Mouse (Mus musculus) embryonic facial prominence, embryonic 14.5 days (tissue): ENCODE results near the gene Clnk. TPM values are rescaled to one million over a fixed set of nuclear protein-coding genes. Genes with fewer than 3 reads are reported as not detected.

Source experiments
- ATAC-seq: fragments of 200-750 bp; cut with Nextera tagmentation; 2 replicates; pipeline ENCODE4 v1.8.0; 2017; ENCODE audit warnings: low read depth, moderate number of reproducible peaks, moderate TSS enrichment
- DNase-seq: peaks from one replicate; pipeline ENCODE4 v3.0.0-alpha.2; 2015; ENCODE audit warnings: low spot score
- H3K27ac ChIP-seq: fragments of 300-500 bp; sonication (generic); replicated peaks from 2 replicates; pipeline ENCODE4 v1.5.1; 2014; ENCODE audit warnings: low read depth, mild to moderate bottlenecking, low read length, moderate library complexity
- H3K27me3 ChIP-seq: fragments of 300-500 bp; sonication (generic); replicated peaks from 2 replicates; pipeline ENCODE4 v1.6.1; 2014; ENCODE audit warnings: low read length; ENCODE audit not compliant: control insufficient read depth, insufficient read depth
- H3K36me3 ChIP-seq: fragments of 300-500 bp; sonication (generic); 2 replicates; pipeline ENCODE4 v1.6.1; 2014; ENCODE audit warnings: low read length, mixed read lengths; ENCODE audit not compliant: control insufficient read depth, insufficient read depth
- H3K4me1 ChIP-seq: fragments of 300-500 bp; sonication (generic); 2 replicates; pipeline ENCODE4 v1.6.1; 2014; ENCODE audit warnings: antibody characterized with exemption, low read length; ENCODE audit not compliant: control insufficient read depth, insufficient read depth
- H3K4me2 ChIP-seq: fragments of 300-500 bp; sonication (generic); 2 replicates; pipeline ENCODE4 v1.6.1; 2014; ENCODE audit warnings: low read depth, mild to moderate bottlenecking, low read length, moderate library complexity, mixed read lengths
- H3K4me3 ChIP-seq: fragments of 300-500 bp; sonication (generic); 2 replicates; pipeline ENCODE4 v1.5.1; 2014; ENCODE audit warnings: low read depth, mild to moderate bottlenecking, low read length
- H3K9ac ChIP-seq: fragments of 300-500 bp; sonication (generic); 2 replicates; pipeline ENCODE4 v1.6.1; 2014; ENCODE audit warnings: low read depth, mild to moderate bottlenecking, low read length, moderate library complexity, mixed read lengths
- H3K9me3 ChIP-seq: fragments of 300-500 bp; sonication (generic); 2 replicates; pipeline ENCODE4 v1.6.1; 2016; ENCODE audit warnings: low read length; ENCODE audit not compliant: control insufficient read depth
- WGBS: fragments of 180-500 bp; shearing (Covaris S2); extraction: QIAGEN DNeasy Blood & Tissue Kit; methylation state at CpG from one replicate; pipeline ENCODE4 v1.1.7; 2014; 5-methylcytosine and 5-hydroxymethylcytosine counted together
- polyA plus RNA-seq: library from polyadenylated mRNA; unstranded; fragments of >200 nt; fragmentation: Nextera tagmentation; extraction: Ambion mirVana; gene quantifications from 2 replicates; pipeline ENCODE4 v1.2.1, GENCODE M21; 2014

Clnk gene
- polyA plus RNA-seq, 1 experiment from 2014 or later: 0.17 TPM

DNA sequence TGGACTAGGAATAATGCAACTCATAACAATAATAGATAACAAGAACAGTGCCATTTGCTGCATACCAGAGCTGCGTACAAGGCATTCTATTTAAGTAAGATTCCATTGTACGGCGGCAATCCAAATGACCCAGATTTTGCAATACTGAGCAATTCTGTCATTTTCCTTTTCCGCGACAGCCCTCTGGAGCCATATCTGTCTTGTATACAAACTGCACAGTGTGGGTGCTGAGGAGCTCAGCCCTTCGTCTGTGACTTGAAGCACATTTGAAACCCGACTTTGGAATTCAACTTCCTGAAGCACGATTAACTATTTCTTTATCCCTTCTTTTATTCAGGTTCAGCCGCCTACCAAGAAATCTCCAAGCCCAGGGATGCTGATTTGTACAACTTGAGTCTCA is 6.6 kb downstream of the Clnk start:
- Histone ChIP-seq H3K9ac (no peak overlapping the region), H3K27ac (no peak overlapping the region), H3K36me3 (no peaks in the 10 kb centered on the region), H3K4me1 (no peaks in the 10 kb centered on the region), H3K4me3 (no peak overlapping the region), H3K4me2 (no peak overlapping the region), H3K9me3 (no peaks in the 10 kb centered on the region), H3K27me3 (no peaks in the 10 kb centered on the region)
- 79% methylated on average over 9 of the region's 9 CpGs for WGBS
- DNase-seq: no peak
- ATAC-seq: no peak

DNA sequence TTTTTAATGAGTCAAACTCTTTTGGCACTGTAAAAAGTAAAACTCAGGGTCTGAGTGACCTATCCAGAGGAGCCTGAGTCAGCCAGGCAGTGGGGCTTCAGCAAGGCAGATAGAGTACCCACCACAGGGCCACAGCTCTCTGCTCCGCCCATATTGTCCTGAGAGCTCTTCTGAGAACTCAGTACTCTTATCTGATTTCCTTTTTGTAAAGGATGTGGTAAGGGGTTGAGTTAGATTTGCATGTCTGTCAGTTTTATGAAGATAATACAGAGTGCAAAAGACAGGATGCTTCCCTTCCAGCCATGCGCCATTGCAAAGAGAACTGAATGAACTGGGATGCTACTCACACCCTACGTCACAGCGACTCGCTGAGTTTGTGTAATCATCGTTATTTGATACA is 12.0 kb downstream of the Clnk start:
- WGBS: 75% methylated on average over 6 of the region's 6 CpGs
- no peak overlapping the region for H3K4me2 ChIP-seq
- no peak for ATAC-seq
- no peak overlapping the region for H3K4me3 ChIP-seq
- DNase-seq: no peak
- no peaks in the 10 kb centered on the region for H3K9me3 ChIP-seq
- no peak overlapping the region for H3K9ac ChIP-seq
- H3K27me3 ChIP-seq: no peaks in the 10 kb centered on the region
- H3K27ac ChIP-seq: no peak overlapping the region
- H3K36me3 ChIP-seq: no peaks in the 10 kb centered on the region
- H3K4me1 ChIP-seq: no peaks in the 10 kb centered on the region

DNA sequence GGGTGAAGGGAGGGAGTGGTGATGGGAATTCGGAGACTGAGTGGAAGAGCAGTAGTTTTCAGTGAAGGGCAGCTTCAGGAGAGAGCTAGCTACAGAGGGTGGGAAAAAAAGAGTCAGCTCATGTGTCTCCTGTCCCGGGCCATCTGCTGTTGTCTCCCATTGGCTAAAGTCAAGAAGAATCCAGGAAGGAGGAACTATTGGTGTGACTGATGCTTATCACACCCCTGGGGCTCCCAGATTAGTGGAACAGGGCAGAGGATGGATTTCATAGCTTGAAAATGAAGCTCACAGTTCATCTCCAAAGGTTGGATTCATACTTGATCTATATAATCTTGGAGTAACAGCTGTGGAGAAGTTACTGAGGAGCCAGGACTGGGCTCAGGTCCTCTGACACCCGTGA is 13.6 kb downstream of the Clnk start:
- 64% methylated on average over 3 of the region's 3 CpGs for WGBS
- H3K9ac ChIP-seq: no peak overlapping the region
- no peak overlapping the region for H3K4me3 ChIP-seq
- no peak overlapping the region for H3K27ac ChIP-seq
- H3K4me2 ChIP-seq: no peak overlapping the region
- no peaks in the 10 kb centered on the region for H3K9me3 ChIP-seq
- peaks cover 7% of the 10 kb centered on the region; the same call in 1 of the 2 replicates for H3K4me1 ChIP-seq
- DNase-seq (no peak), ATAC-seq (no peak)
- H3K36me3 ChIP-seq: no peaks in the 10 kb centered on the region
- H3K27me3 ChIP-seq: no peaks in the 10 kb centered on the region

DNA sequence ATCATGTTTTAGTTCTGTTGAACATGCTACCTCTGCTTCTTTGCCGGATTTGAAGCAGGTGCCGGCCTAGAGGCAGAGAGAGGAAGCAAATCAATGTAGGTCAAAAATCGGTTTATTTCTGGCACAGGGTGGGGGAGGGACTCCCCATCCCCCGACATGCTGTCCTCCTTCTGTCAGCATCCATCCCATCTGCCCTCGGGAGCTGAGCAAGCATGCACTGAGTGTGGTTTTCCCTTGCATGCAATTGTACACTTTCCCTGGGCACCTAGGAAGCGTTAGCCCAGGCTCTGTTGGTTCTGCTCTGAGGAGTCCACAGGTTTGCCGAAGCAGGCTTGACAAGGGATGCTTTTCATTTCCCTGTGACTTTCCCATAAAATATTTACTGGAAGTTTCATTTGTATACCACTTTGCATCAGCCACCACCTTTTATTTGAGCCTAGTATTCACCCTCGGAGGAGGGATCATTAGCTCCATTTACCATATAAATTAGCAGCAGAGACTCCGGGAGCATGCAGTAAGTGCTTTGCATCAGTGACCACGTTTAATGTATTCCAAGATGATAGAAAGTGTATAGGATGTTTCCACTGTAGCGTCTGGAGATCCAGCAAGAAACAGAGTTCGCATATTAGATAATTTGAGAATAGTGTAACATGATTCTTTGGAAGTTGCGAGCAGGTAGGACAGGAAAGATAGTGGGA is 14.2 kb downstream of the Clnk start:
- H3K9me3 ChIP-seq: no peaks in the 10 kb centered on the region
- H3K4me1 ChIP-seq: peaks cover 7% of the 10 kb centered on the region; the same call in 1 of the 2 replicates
- no peak overlapping the region for H3K4me2 ChIP-seq
- H3K4me3 ChIP-seq: no peak overlapping the region
- DNase-seq (no peak), ATAC-seq (no peak)
- H3K9ac ChIP-seq: no peak overlapping the region
- H3K27me3 ChIP-seq: no peaks in the 10 kb centered on the region
- H3K27ac ChIP-seq: no peak overlapping the region
- H3K36me3 ChIP-seq: no peaks in the 10 kb centered on the region
- 58% methylated on average over 13 of the region's 13 CpGs for WGBS

DNA sequence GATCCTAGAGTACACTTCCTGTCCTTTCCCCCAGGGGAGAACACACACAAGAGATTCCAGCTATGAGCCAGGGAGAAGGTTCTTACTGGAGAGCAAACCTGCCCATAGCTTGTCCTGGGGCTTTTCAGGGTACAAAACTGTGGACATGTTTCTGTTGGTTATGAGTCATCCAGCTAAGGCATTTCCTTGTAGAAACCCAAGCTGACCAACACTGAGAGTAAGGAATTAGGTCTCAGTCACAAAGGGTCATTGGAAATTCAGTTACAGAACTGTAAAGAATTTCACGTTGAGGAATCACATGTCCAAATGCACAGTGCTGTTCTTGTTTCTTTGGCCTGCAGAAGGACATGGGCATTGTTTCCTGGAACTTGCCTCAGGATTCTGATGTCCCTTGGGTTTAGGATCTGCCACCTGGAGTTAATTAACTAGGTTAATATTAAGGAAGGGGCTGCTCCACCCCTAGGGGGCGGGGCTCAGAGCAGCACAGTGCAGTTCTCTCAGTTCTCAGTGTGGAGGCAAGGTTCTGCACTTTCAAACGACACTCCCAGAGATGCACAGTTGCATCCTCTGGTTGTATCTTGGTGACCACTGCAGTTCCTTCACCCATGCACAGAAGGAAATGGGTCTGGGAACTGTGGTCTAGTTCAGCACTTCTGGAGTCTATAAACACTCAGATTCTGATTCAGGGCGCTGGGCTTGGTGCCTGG is 18.4 kb downstream of the Clnk start:
- no peak overlapping the region for H3K9ac ChIP-seq
- H3K4me2 ChIP-seq: no peak overlapping the region
- no peak overlapping the region for H3K27ac ChIP-seq
- peaks cover 7% of the 10 kb centered on the region; the same call in 1 of the 2 replicates for H3K4me1 ChIP-seq
- H3K4me3 ChIP-seq: no peak overlapping the region
- no peaks in the 10 kb centered on the region for H3K27me3 ChIP-seq
- DNase-seq (peak; percentile 32), ATAC-seq (peak; percentile 51; the same call in 1 of the 2 replicates)
- no peaks in the 10 kb centered on the region for H3K36me3 ChIP-seq
- H3K9me3 ChIP-seq: 0 out of 2 replicates have a peak, but pooled peaks cover under 1% of the 10 kb centered on the region
- WGBS: 36% methylated on average over 4 of the region's 4 CpGs

DNA sequence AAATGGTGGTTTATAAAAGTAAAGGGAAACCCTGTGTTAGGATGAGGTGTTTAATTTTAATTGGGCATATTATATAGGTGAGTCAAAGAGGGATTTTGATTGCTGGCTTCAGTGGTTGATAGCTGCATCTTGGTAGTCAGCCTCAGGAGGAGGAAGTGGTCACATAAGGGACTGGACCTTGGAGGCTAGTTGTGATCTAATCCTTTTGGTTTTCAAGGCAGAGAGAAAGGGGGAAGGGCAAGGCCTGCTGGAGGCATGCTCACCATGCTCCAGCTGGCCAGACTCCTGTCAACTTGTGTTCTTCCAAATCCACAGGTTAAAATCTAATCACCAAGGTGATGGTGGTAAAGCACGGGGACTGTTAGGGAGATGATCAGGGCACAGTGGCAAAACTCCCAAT is 19.0 kb downstream of the Clnk start:
- Histone ChIP-seq H3K9ac (no peak overlapping the region), H3K27me3 (no peaks in the 10 kb centered on the region), H3K27ac (no peak overlapping the region), H3K4me3 (no peak overlapping the region), H3K9me3 (peaks cover 6% of the 10 kb centered on the region; the same call in 1 of the 2 replicates), H3K4me2 (no peak overlapping the region), H3K36me3 (no peaks in the 10 kb centered on the region), H3K4me1 (peaks cover 7% of the 10 kb centered on the region; the same call in 1 of the 2 replicates)
- ATAC-seq: no peak
- DNase-seq: no peak
- WGBS: 57% methylated on average over 1 of the region's 1 CpGs

DNA sequence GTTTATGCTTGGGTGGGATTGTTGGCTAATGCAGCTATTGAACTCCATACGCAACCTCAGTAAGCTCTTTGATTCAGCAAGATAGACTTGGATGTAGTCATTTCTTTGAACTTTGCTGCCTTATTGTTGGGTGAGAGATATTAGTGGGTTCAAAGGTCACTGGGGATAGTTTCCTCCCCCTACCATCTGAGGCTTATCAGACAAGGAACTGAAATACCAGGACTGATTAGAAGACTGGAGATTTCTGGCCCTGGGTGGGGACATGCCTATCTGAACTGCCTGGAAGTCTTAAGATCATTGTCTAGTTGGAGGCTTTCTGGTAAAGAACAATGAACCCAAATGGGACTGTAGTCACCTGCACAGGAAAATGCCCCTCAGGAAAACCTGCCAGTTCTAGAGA is 26.4 kb downstream of the Clnk start:
- 90% methylated on average over 1 of the region's 1 CpGs for WGBS
- Histone ChIP-seq H3K27me3 (no peaks in the 10 kb centered on the region), H3K9ac (no peak overlapping the region), H3K36me3 (no peaks in the 10 kb centered on the region), H3K27ac (no peak overlapping the region), H3K4me2 (no peak overlapping the region), H3K4me3 (no peak overlapping the region), H3K9me3 (peaks cover 8% of the 10 kb centered on the region; the same call in 1 of the 2 replicates), H3K4me1 (no peaks in the 10 kb centered on the region; the same call in 1 of the 2 replicates)
- DNase-seq (no peak), ATAC-seq (no peak)

DNA sequence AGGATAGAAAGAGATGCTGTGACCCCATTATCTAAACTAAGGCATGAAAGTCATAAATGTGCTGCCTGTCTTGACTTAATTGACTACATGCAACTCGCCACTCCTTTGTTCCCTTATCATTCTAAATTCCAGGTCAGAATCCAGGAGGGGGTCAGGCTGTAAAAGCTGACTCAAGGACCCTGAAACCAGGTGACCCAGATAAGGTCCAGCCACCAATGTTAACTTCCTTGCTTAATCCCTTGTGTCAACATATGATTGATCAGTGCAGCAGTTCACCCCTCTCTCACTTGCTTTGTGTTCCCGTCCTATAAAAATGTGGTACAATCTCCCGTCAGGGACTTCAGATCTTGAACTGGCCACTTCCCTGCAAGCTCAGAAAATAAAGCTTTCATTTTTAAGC is 31.1 kb downstream of the Clnk start:
- Histone ChIP-seq H3K4me3 (no peak overlapping the region), H3K36me3 (no peaks in the 10 kb centered on the region), H3K27ac (no peak overlapping the region), H3K27me3 (no peaks in the 10 kb centered on the region), H3K9me3 (no peaks in the 10 kb centered on the region), H3K4me1 (no peaks in the 10 kb centered on the region), H3K4me2 (no peak overlapping the region), H3K9ac (no peak overlapping the region)
- 60% methylated on average over 3 of the region's 3 CpGs for WGBS
- ATAC-seq (no peak), DNase-seq (no peak)
